Mouse (Mus musculus) heart, embryonic 11.5 days (tissue): ENCODE data around the gene Rbm4b. TPM values are rescaled to one million over a fixed set of nuclear protein-coding genes. Genes with fewer than 3 reads are reported as not detected.
"Not testable (repeated sequence)": the region's sequence is repeated elsewhere in the genome, so short reads cannot be mapped to it uniquely, and the experiment has no call there.

Experiments used
- ATAC-seq: fragments of 200-750 bp; cut with Nextera tagmentation; replicated peaks from 2 replicates; pipeline ENCODE4 v1.8.0; 2017; ENCODE audit warnings: moderate library complexity; ENCODE audit not compliant: insufficient number of reproducible peaks, low FRiP score, low TSS enrichment
- H3K27ac ChIP-seq: fragments of 300-500 bp; sonication (generic); 2 replicates; pipeline ENCODE4 v1.5.1; 2014; ENCODE audit warnings: mild to moderate bottlenecking, low read depth, low read length
- H3K27me3 ChIP-seq: fragments of 300-500 bp; sonication (generic); 2 replicates; pipeline ENCODE4 v1.6.1; 2014; ENCODE audit warnings: mild to moderate bottlenecking, low read length, mixed read lengths; ENCODE audit not compliant: control insufficient read depth, insufficient read depth
- H3K36me3 ChIP-seq: fragments of 300-500 bp; sonication (generic); 2 replicates; pipeline ENCODE4 v1.6.1; 2014; ENCODE audit warnings: mild to moderate bottlenecking, low read length, moderate library complexity, mixed read lengths; ENCODE audit not compliant: control insufficient read depth, insufficient read depth
- H3K4me1 ChIP-seq: fragments of 300-500 bp; sonication (generic); 2 replicates; pipeline ENCODE4 v1.6.1; 2014; ENCODE audit warnings: low read length; ENCODE audit not compliant: control insufficient read depth, insufficient read depth
- H3K4me2 ChIP-seq: fragments of 300-500 bp; sonication (generic); 2 replicates; pipeline ENCODE4 v1.6.1; 2014; ENCODE audit warnings: mild to moderate bottlenecking, moderate library complexity
- H3K4me3 ChIP-seq: fragments of 300-500 bp; sonication (generic); 2 replicates; pipeline ENCODE4 v1.5.1; 2014; ENCODE audit warnings: low read depth, low read length
- H3K9ac ChIP-seq: fragments of 300-500 bp; sonication (generic); 2 replicates; pipeline ENCODE4 v1.6.1; 2014; ENCODE audit warnings: mild to moderate bottlenecking, low read depth, low read length, moderate library complexity
- H3K9me3 ChIP-seq: fragments of 300-500 bp; sonication (generic); replicated peaks from 2 replicates; pipeline ENCODE4 v1.6.1; 2016; ENCODE audit warnings: low read length; ENCODE audit not compliant: control insufficient read depth
- WGBS: fragments of 180-500 bp; shearing (Covaris S2); extraction: QIAGEN DNeasy Blood & Tissue Kit; methylation state at CpG from one replicate; pipeline ENCODE4 v1.1.7; 2014; ENCODE audit not compliant: insufficient replicate concordance; 5-methylcytosine and 5-hydroxymethylcytosine counted together
- polyA plus RNA-seq: library from polyadenylated mRNA; unstranded; fragments of >200 nt; fragmentation: Nextera tagmentation; extraction: Ambion mirVana; gene quantifications from 2 replicates; pipeline ENCODE4 v1.2.1, GENCODE M21; 2014

Gene Rbm4b
- polyA plus RNA-seq, 1 experiment from 2014 or later, result 43.4 TPM

GRCm38 (mm10) chr19:4802691-4803091, 46.4 kb downstream of the Rbm4b start:
- no peak for ATAC-seq
- H3K36me3 ChIP-seq, result peaks cover 33% of the 10 kb centered on the region
- no peak overlapping the region for H3K4me2 ChIP-seq
- no peak overlapping the region for H3K9ac ChIP-seq
- WGBS, result 96% methylated on average over 7 of the region's 7 CpGs
- no peaks in the 10 kb centered on the region for H3K9me3 ChIP-seq
- H3K27ac ChIP-seq, result no peak overlapping the region
- H3K4me3 ChIP-seq, result no peak overlapping the region
- H3K27me3 ChIP-seq, result no peaks in the 10 kb centered on the region
- 0 out of 2 replicates have a peak, but pooled peaks cover 2% of the 10 kb centered on the region for H3K4me1 ChIP-seq

GRCm38 (mm10) chr19:4803283-4803682, 47.0 kb downstream of the Rbm4b start:
- ATAC-seq, result no peak
- H3K4me1 ChIP-seq, result 0 out of 2 replicates have a peak, but pooled peaks cover 2% of the 10 kb centered on the region
- no peak overlapping the region for H3K4me3 ChIP-seq
- WGBS, result 89% methylated on average over 10 of the region's 10 CpGs
- H3K27me3 ChIP-seq, result no peaks in the 10 kb centered on the region
- no peaks in the 10 kb centered on the region for H3K9me3 ChIP-seq
- H3K36me3 ChIP-seq, result peaks cover 33% of the 10 kb centered on the region
- no peak overlapping the region for H3K27ac ChIP-seq
- no peak overlapping the region for H3K9ac ChIP-seq
- no peak overlapping the region for H3K4me2 ChIP-seq

GRCm38 (mm10) chr19:4810309-4810708, 54.0 kb downstream of the Rbm4b start:
- ATAC-seq, result no peak
- no peaks in the 10 kb centered on the region for H3K36me3 ChIP-seq
- H3K9ac ChIP-seq, result peak overlapping the region; percentile 95
- H3K27me3 ChIP-seq, result no peaks in the 10 kb centered on the region
- whole genome bisulfite sequencing, result 0% methylated on average over 14 of the region's 14 CpGs
- H3K4me1 ChIP-seq, result peaks cover 8% of the 10 kb centered on the region
- H3K4me3 ChIP-seq, result peak overlapping the region; percentile 76
- no peak overlapping the region for H3K27ac ChIP-seq
- peak overlapping the region; percentile 86 for H3K4me2 ChIP-seq
- no peaks in the 10 kb centered on the region for H3K9me3 ChIP-seq

DNA sequence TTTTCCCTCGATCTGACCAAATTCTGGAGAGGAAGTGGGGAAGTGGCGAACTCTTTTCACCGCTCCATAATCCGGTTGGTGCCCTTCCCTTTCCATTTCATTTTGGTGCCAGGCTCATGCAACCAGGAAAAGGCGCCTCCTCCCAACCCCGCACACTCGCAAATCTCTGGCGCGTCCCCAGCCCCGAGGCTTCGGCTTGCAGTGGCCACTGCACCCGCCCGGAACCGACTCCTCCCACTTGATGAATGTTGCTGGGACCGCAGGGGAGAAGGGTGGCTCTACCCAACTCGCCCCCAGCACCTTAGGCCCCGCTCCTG, 54.4 kb downstream of the Rbm4b start:
- H3K27ac ChIP-seq, result peak overlapping the region; percentile 93
- no peak for ATAC-seq
- no peaks in the 10 kb centered on the region for H3K36me3 ChIP-seq
- peak overlapping the region; percentile 86 for H3K4me2 ChIP-seq
- H3K9me3 ChIP-seq, result no peaks in the 10 kb centered on the region
- H3K9ac ChIP-seq, result peak overlapping the region; percentile 95
- peak overlapping the region; percentile 76 for H3K4me3 ChIP-seq
- H3K27me3 ChIP-seq, result no peaks in the 10 kb centered on the region
- WGBS, result under 1% methylated on average over 17 of the region's 17 CpGs
- peaks cover 8% of the 10 kb centered on the region for H3K4me1 ChIP-seq

GRCm38 (mm10) chr19:4811063-4811908, 55.0 kb downstream of the Rbm4b start, which contains the start of the genes Gm21992 and Rbm14:
TSS of gene Gm21992 (minus strand) at chr19:4811612.
TSS of gene Rbm14 (minus strand) at chr19:4811634.
- H3K4me1 ChIP-seq, result peaks cover 8% of the 10 kb centered on the region
- under 1% methylated on average over 83 of the region's 83 CpGs for WGBS
- peak; percentile 97 for ATAC-seq
- peak within 1 kb of the TSS; percentile 86 for H3K4me2 ChIP-seq
- no peaks in the 10 kb centered on the region for H3K36me3 ChIP-seq
- no peaks in the 10 kb centered on the region for H3K9me3 ChIP-seq
- H3K27me3 ChIP-seq, result no peaks in the 10 kb centered on the region
- peak within 1 kb of the TSS; percentile 95 for H3K9ac ChIP-seq
- H3K4me3 ChIP-seq, result peak within 1 kb of the TSS; percentile 76
- peak within 1 kb of the TSS; percentile 94 for H3K27ac ChIP-seq

DNA sequence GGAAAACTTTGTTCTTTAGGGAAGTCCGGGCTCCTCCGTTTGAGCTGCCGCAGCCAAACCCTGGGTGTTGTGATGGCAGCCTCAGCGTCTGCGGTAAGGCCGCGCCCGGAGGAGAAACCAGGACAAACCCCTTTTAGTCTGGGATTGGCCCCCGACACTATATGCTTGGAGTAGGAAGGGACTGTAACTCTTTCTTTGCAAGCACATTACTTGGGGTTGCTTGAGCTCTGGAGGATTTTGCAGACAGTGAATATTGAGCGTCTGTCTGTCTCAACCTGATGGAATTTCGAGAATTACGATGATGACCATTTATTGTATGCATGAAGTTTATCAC, 55.6 kb downstream of the Rbm4b start:
- WGBS, result 7% methylated on average over 12 of the region's 12 CpGs
- peak; percentile 11; the same call in 1 of the 2 replicates for ATAC-seq
- peak overlapping the region; percentile 94 for H3K27ac ChIP-seq
- peaks cover 8% of the 10 kb centered on the region for H3K4me1 ChIP-seq
- no peaks in the 10 kb centered on the region for H3K27me3 ChIP-seq
- peak overlapping the region; percentile 86 for H3K4me2 ChIP-seq
- H3K36me3 ChIP-seq, result no peaks in the 10 kb centered on the region
- H3K9ac ChIP-seq, result peak overlapping the region; percentile 95
- H3K4me3 ChIP-seq, result peak overlapping the region; percentile 76
- H3K9me3 ChIP-seq, result no peaks in the 10 kb centered on the region

- peak overlapping the region; percentile 94 for H3K27ac ChIP-seq
- not testable (repeated sequence) for ATAC-seq, H3K27me3 ChIP-seq, H3K9me3 ChIP-seq, H3K4me1 ChIP-seq, H3K36me3 ChIP-seq
- H3K9ac ChIP-seq, result peak overlapping the region; percentile 95
- peak overlapping the region; percentile 86 for H3K4me2 ChIP-seq
- 72% methylated on average over 8 of the region's 8 CpGs for WGBS
- H3K4me3 ChIP-seq, result peak overlapping the region; percentile 76
These were observed 56.1 kb downstream of the Rbm4b start for GRCm38 (mm10) chr19:4812334-4812949.

DNA sequence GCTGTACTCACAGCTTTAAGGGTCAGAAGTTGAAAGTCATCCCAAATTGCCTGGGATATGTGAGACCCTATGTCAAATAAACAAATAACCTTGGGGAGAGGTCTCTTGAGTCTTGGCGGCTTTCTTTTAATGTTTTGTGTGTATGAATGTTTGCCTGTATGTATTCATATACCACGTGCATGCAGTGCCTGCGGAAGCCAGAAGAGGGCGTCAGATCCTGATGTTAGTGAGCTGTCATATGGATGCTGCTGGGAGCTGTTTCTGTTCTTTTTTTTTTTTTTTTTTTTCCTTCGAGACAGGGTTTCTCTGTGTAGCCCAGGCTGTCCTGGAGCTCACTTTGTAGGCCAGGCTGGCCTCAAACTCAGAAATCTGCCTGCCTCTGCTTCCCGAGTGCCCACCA, 56.7 kb downstream of the Rbm4b start:
- WGBS, result 76% methylated on average over 6 of the region's 6 CpGs
- Histone ChIP-seq H3K9me3 (no peaks in the 10 kb centered on the region), H3K4me1 (peaks cover 8% of the 10 kb centered on the region), H3K27ac (no peak overlapping the region), H3K9ac (no peak overlapping the region), H3K4me2 (no peak overlapping the region), H3K36me3 (no peaks in the 10 kb centered on the region), H3K27me3 (no peaks in the 10 kb centered on the region), H3K4me3 (no peak overlapping the region)
- no peak for ATAC-seq
